Mouse (Mus musculus) erythroblast, embryonic 14.5 days (primary cell): ENCODE measurements around the gene Gtf3c2.

ENCODE experiments used
- GATA1 ChIP-seq: IDR thresholded peaks from 2 replicates; pipeline ENCODE4 v1.6.1; 2012; ENCODE audit warnings: low read length, inconsistent platforms, mixed read lengths
- TAL1 ChIP-seq: IDR thresholded peaks from 3 replicates; pipeline ENCODE4 v1.6.1; 2012; ENCODE audit warnings: low read length, inconsistent platforms, mixed read lengths

DNA sequence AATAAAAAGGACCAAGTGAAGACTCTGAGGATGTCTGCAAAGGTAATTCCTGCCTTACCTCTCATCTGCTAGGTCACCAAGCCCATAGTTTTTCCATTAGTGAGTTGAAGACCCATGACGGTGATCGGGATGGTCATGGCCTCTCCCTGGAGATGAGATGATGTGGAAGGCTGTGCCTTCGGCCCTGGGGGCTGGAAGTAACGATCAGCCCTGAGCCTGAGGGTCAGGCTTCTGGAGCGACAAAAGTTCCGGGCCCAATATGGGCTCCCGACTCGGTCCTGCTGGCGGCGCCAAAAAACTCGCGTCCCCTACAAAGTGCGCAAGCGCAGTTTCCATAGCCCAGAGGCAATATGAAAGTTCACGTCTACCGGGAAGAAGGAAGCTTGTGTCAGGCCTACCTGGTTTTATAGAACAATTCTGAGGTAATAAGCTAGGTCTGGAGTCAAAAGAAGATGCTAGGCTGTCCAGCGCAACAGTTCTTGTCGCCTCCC is 71.9 kb downstream of the Gtf3c2 start, which contains the start of gene Slc30a3:
- TF ChIP-seq GATA1, result no peak
- TF ChIP-seq TAL1, result no peak
